Mouse (Mus musculus) ES-CJ7 (cell line): ENCODE results near the gene Zfp53.
A peak's percentile ranks its signal among the peaks of the same experiment; 100 is the strongest.
"Not testable (repeated sequence)": the region's sequence is repeated elsewhere in the genome, so short reads cannot be mapped to it uniquely, and the experiment has no call there.

Experiments used
- DNase-seq: peaks from one replicate; pipeline ENCODE4 v3.0.0; 2011; ENCODE audit warnings: low read depth, low spot score

Gene Zfp53

GRCm38 (mm10) chr17:21488760-21489499 is at the start of gene Zfp53:
Gene Zfp53 (plus strand): TSS chr17:21488998.
- DNase-seq = peak; percentile 94

- peak; percentile 82 for DNase-seq
Measured at GRCm38 (mm10) chr17:21449669-21450068, 39.1 kb upstream of the Zfp53 start.

- peak; percentile 95 for DNase-seq
Measured at GRCm38 (mm10) chr17:21450138-21450704, 38.6 kb upstream of the Zfp53 start, which contains the start of gene Zfp51. Gene Zfp51 (plus strand): TSS chr17:21450374.

- DNase-seq = no peak
Measured at GRCm38 (mm10) chr17:21463550-21463949, 25.2 kb upstream of the Zfp53 start.

GRCm38 (mm10) chr17:21472032-21472652 is 16.7 kb upstream of the Zfp53 start:
- no peak for DNase-seq

- no peak for DNase-seq
Measured at GRCm38 (mm10) chr17:21472653-21473307, 16.0 kb upstream of the Zfp53 start.

- peak; percentile 63 for DNase-seq
Measured at GRCm38 (mm10) chr17:21473362-21474190, 15.2 kb upstream of the Zfp53 start.

GRCm38 (mm10) chr17:21474729-21475128 is 14.1 kb upstream of the Zfp53 start:
- DNase-seq = not testable (repeated sequence)

- not testable (repeated sequence) for DNase-seq
Measured at GRCm38 (mm10) chr17:21475290-21475689, 13.5 kb upstream of the Zfp53 start.

GRCm38 (mm10) chr17:21476351-21476750 is 12.4 kb upstream of the Zfp53 start:
- not testable (repeated sequence) for DNase-seq

GRCm38 (mm10) chr17:21478103-21478777 is 10.6 kb upstream of the Zfp53 start:
- DNase-seq = not testable (repeated sequence)

GRCm38 (mm10) chr17:21489500-21490001 is 753 bp downstream of the Zfp53 start:
- no peak for DNase-seq

GRCm38 (mm10) chr17:21501365-21501764 is 12.6 kb downstream of the Zfp53 start:
- no peak for DNase-seq

- DNase-seq = peak; percentile 23
Measured at GRCm38 (mm10) chr17:21504524-21504923, 15.7 kb downstream of the Zfp53 start.

GRCm38 (mm10) chr17:21506258-21506657 is 17.5 kb downstream of the Zfp53 start:
- DNase-seq = no peak

- DNase-seq = no peak
Measured at GRCm38 (mm10) chr17:21509756-21510155, 21.0 kb downstream of the Zfp53 start.

- peak; percentile 84 for DNase-seq
Measured at GRCm38 (mm10) chr17:21515403-21516105, 26.8 kb downstream of the Zfp53 start.

GRCm38 (mm10) chr17:21516201-21517129 is 27.7 kb downstream of the Zfp53 start:
- peak; percentile 79 for DNase-seq
